In genomic region chr7:19796254-19796653, GRCm38 (mm10) we compare ENCODE assay signal across 11 mouse cellular contexts. TPM values are rescaled to one million over a fixed set of nuclear protein-coding genes. Genes with fewer than 3 reads are reported as not detected.
A peak's percentile ranks its signal among the peaks of the same experiment; 100 is the strongest.
DNase-seq lines count a peak whose midpoint lies in the region; ATAC-seq lines count a peak whose summit lies in the region.
"Had no signal": no experiment of that assay in that cellular context is flagged by ENCODE, and none has a peak within 500 bp of the region (broad histone marks: within the 10 kb centered on the region; RNA-seq: fewer than 3 reads in every experiment).

No protein-coding gene starts in this region.

- H3K9me3 ChIP-seq in hindbrain, embryonic 16.5 days (ENCODE audit: control insufficient read depth, low read length) = no peaks in the 10 kb centered on the region
- H3K9me3 ChIP-seq in hindbrain, embryonic 11.5 days (ENCODE audit: control insufficient read depth, low read length) = no peaks in the 10 kb centered on the region
- no peaks in the 10 kb centered on the region for H3K9me3 ChIP-seq in intestine, embryonic 14.5 days (ENCODE audit: control insufficient read depth, low read length)
- H3K9me3 ChIP-seq in liver, embryonic 11.5 days (ENCODE audit: control insufficient read depth, low read length) = no peaks in the 10 kb centered on the region

- no peak overlapping the region for H3K4me2 ChIP-seq in hindbrain, embryonic 16.5 days (ENCODE audit: low read length)
- H3K4me2 ChIP-seq in hindbrain, embryonic 11.5 days (replicated peaks; ENCODE audit: low read depth, low read length) = no peak overlapping the region
- H3K4me2 ChIP-seq in intestine, embryonic 14.5 days (ENCODE audit: low read length) = peak overlapping the region; percentile 40
- peak overlapping the region; percentile 60 for H3K4me2 ChIP-seq in liver, embryonic 11.5 days

- H3K27me3 ChIP-seq in hindbrain, embryonic 16.5 days (replicated peaks; ENCODE audit: control insufficient read depth, insufficient read depth, low read length) = peaks cover 23% of the 10 kb centered on the region
- H3K27me3 ChIP-seq in hindbrain, embryonic 11.5 days (ENCODE audit: control insufficient read depth, insufficient read depth, low read length) = peaks cover 18% of the 10 kb centered on the region
- H3K27me3 ChIP-seq in intestine, embryonic 14.5 days (replicated peaks; ENCODE audit: control insufficient read depth, insufficient read depth, low read length) = peaks cover 19% of the 10 kb centered on the region
- peaks cover 20% of the 10 kb centered on the region for H3K27me3 ChIP-seq in liver, embryonic 11.5 days (replicated peaks; ENCODE audit: control insufficient read depth, insufficient read depth, low read length)

- H3K4me3 ChIP-seq in hindbrain, embryonic 16.5 days (ENCODE audit: low read length) = no peak overlapping the region
- H3K4me3 ChIP-seq in hindbrain, embryonic 11.5 days (ENCODE audit: low read depth, low read length) = no peak overlapping the region
- peak overlapping the region; percentile 33 for H3K4me3 ChIP-seq in intestine, embryonic 14.5 days (ENCODE audit: low read depth, low read length)
- H3K4me3 ChIP-seq in liver, embryonic 11.5 days (ENCODE audit: low read depth, low read length) = peak overlapping the region; percentile 33

- H3K9ac ChIP-seq in hindbrain, embryonic 16.5 days (ENCODE audit: low read depth, low read length) = peak overlapping the region; percentile 13; the same call in 1 of the 2 replicates
- no peak overlapping the region for H3K9ac ChIP-seq in hindbrain, embryonic 11.5 days (ENCODE audit: low read depth, low read length)
- peak overlapping the region; percentile 34 for H3K9ac ChIP-seq in intestine, embryonic 14.5 days (ENCODE audit: low read length)
- H3K9ac ChIP-seq in liver, embryonic 11.5 days (ENCODE audit: low read depth, low read length) = peak overlapping the region; percentile 20; the same call in 1 of the 2 replicates

- intact Hi-C loops in gastrocnemius, postnatal 36 days (cut with DNase I) = loop anchor here (10.0 kb wide), 1 partner anchor 121 kb away; the partner anchor contains the start of gene Apoc2

- no peak overlapping the region for H3K27ac ChIP-seq in hindbrain, embryonic 16.5 days (ENCODE audit: low read depth, low read length)
- no peak overlapping the region for H3K27ac ChIP-seq in hindbrain, embryonic 11.5 days (ENCODE audit: low read depth, low read length)
- no peak overlapping the region for H3K27ac ChIP-seq in intestine, embryonic 14.5 days (ENCODE audit: low read depth)
- no peak overlapping the region for H3K27ac ChIP-seq in liver, embryonic 11.5 days (ENCODE audit: low read depth, low read length)

- WGBS in hindbrain, embryonic 16.5 days = 7% methylated on average over 18 of the region's 18 CpGs
- 6% methylated on average over 18 of the region's 18 CpGs for WGBS in hindbrain, embryonic 11.5 days
- WGBS in intestine, embryonic 14.5 days = 8% methylated on average over 18 of the region's 18 CpGs
- WGBS in liver, embryonic 11.5 days = 15% methylated on average over 18 of the region's 18 CpGs

- ATAC-seq in hindbrain, embryonic 16.5 days = no peak
- ATAC-seq in hindbrain, embryonic 11.5 days (ENCODE audit: low FRiP score) = no peak
- ATAC-seq in intestine, embryonic 14.5 days (replicated peaks; ENCODE audit: low FRiP score, low TSS enrichment, low read depth) = no peak
- ATAC-seq in liver, embryonic 11.5 days (replicated peaks; ENCODE audit: low FRiP score) = no peak
- ATAC-seq in megakaryocyte-erythroid progenitor cell, adult 5-6 weeks (replicated peaks; ENCODE audit: low FRiP score, low TSS enrichment, poor library complexity, severe bottlenecking) = no peak

- no peak for DNase-seq in hindbrain, embryonic 11.5 days (ENCODE audit: low spot score)
- peak; percentile 34 for DNase-seq in ZHBTc4 (ENCODE audit: low read depth, low spot score)
- DNase-seq in intestine, embryonic 14.5 days (ENCODE audit: low spot score) = no peak
- no peak for DNase-seq in liver, embryonic 11.5 days (ENCODE audit: low spot score)
- DNase-seq in gastrocnemius, postnatal 4 days (ENCODE audit: low spot score in 2 of 2) = no peak
- no peak for DNase-seq in gastrocnemius, postnatal 36 days
- DNase-seq: cerebellum, postnatal 36 days had no signal

- H3K36me3 ChIP-seq in hindbrain, embryonic 16.5 days (ENCODE audit: control insufficient read depth, insufficient read depth, low read length) = no peaks in the 10 kb centered on the region
- H3K36me3 ChIP-seq in hindbrain, embryonic 11.5 days (ENCODE audit: control insufficient read depth, insufficient read depth, low read length) = no peaks in the 10 kb centered on the region
- H3K36me3 ChIP-seq in intestine, embryonic 14.5 days (ENCODE audit: control insufficient read depth, insufficient read depth, low read length) = no peaks in the 10 kb centered on the region
- no peaks in the 10 kb centered on the region for H3K36me3 ChIP-seq in liver, embryonic 11.5 days (ENCODE audit: control insufficient read depth, insufficient read depth, low read length)

- H3K4me1 ChIP-seq in hindbrain, embryonic 16.5 days (ENCODE audit: control insufficient read depth, insufficient read depth, low read depth, low read length) = no peaks in the 10 kb centered on the region
- no peaks in the 10 kb centered on the region for H3K4me1 ChIP-seq in hindbrain, embryonic 11.5 days (replicated peaks; ENCODE audit: control insufficient read depth, insufficient read depth, low read length)
- H3K4me1 ChIP-seq in intestine, embryonic 14.5 days (replicated peaks; ENCODE audit: control insufficient read depth, insufficient read depth, low read length) = no peaks in the 10 kb centered on the region
- H3K4me1 ChIP-seq in liver, embryonic 11.5 days (replicated peaks; ENCODE audit: control insufficient read depth, insufficient read depth, low read length) = no peaks in the 10 kb centered on the region

RNA-seq across cellular contexts. Expression of gene Cblc, which starts 0.4 kb away (rescaled TPM):
- polyA plus RNA-seq in hindbrain, embryonic 16.5 days (2015; fragmentation: Nextera tagmentation; extraction: Ambion mirVana) = 0.34 and 0.41 TPM in 2 replicates
- polyA plus RNA-seq in hindbrain, embryonic 11.5 days (2014; fragmentation: Nextera tagmentation; extraction: Ambion mirVana) = 0.59 and 0.63 TPM in 2 replicates
- polyA plus RNA-seq in intestine, embryonic 14.5 days (2014; fragmentation: Nextera tagmentation; extraction: Ambion mirVana) = 13.5 and 14.0 TPM in 2 replicates
- polyA plus RNA-seq in liver, embryonic 11.5 days (2014; fragmentation: Nextera tagmentation; extraction: Ambion mirVana) = 1.4 TPM in 2 replicates
- not detected in 2 replicates for total RNA-seq in megakaryocyte-erythroid progenitor cell, adult 5-6 weeks (2014; fragmentation: Nextera tagmentation)
- total RNA-seq in megakaryocyte-erythroid progenitor cell, adult 5-6 weeks (2017) = not detected in 2 replicates
- under 1 TPM; 0.76 to 0.96 TPM for total RNA-seq in gastrocnemius, postnatal 4 days (2021)
- total RNA-seq in gastrocnemius, postnatal 36 days (2021) = not detected

RNA-seq across cellular contexts. Expression of gene Bcam, which starts 25.4 kb away (rescaled TPM):
- 24.4 and 24.6 TPM in 2 replicates for polyA plus RNA-seq in hindbrain, embryonic 16.5 days (2015; fragmentation: Nextera tagmentation; extraction: Ambion mirVana)
- 20.6 and 22.1 TPM in 2 replicates for polyA plus RNA-seq in hindbrain, embryonic 11.5 days (2014; fragmentation: Nextera tagmentation; extraction: Ambion mirVana)
- 89.6 and 93.4 TPM in 2 replicates for polyA plus RNA-seq in intestine, embryonic 14.5 days (2014; fragmentation: Nextera tagmentation; extraction: Ambion mirVana)
- polyA plus RNA-seq in liver, embryonic 11.5 days (2014; fragmentation: Nextera tagmentation; extraction: Ambion mirVana) = 17.5 and 21.8 TPM in 2 replicates
- total RNA-seq in megakaryocyte-erythroid progenitor cell, adult 5-6 weeks (2014; fragmentation: Nextera tagmentation) = 5.3 TPM in 1 of 2 replicates, not detected in the other
- 0.08 TPM in 1 of 2 replicates, not detected in the other for total RNA-seq in megakaryocyte-erythroid progenitor cell, adult 5-6 weeks (2017)
- 100 to 1,000 TPM; 119 to 144 TPM for total RNA-seq in gastrocnemius, postnatal 4 days (2021)
- total RNA-seq in gastrocnemius, postnatal 36 days (2021) = 10 to 100 TPM; 22.0 to 22.6 TPM
- total RNA-seq: neutrophil, adult 5-6 weeks had no signal

RNA-seq across cellular contexts. Expression of gene Bcl3, which starts 26.3 kb away (rescaled TPM):
- 0.70 and 1.2 TPM in 2 replicates for polyA plus RNA-seq in hindbrain, embryonic 16.5 days (2015; fragmentation: Nextera tagmentation; extraction: Ambion mirVana)
- polyA plus RNA-seq in hindbrain, embryonic 11.5 days (2014; fragmentation: Nextera tagmentation; extraction: Ambion mirVana) = 0.26 and 0.33 TPM in 2 replicates
- polyA plus RNA-seq in intestine, embryonic 14.5 days (2014; fragmentation: Nextera tagmentation; extraction: Ambion mirVana) = 9.5 and 13.5 TPM in 2 replicates
- polyA plus RNA-seq in liver, embryonic 11.5 days (2014; fragmentation: Nextera tagmentation; extraction: Ambion mirVana) = 5.4 and 7.0 TPM in 2 replicates
- 3.3 TPM in 1 of 2 replicates, not detected in the other for total RNA-seq in megakaryocyte-erythroid progenitor cell, adult 5-6 weeks (2014; fragmentation: Nextera tagmentation)
- 0.34 TPM in 1 of 2 replicates, not detected in the other for total RNA-seq in megakaryocyte-erythroid progenitor cell, adult 5-6 weeks (2017)
- 1 to 10 TPM; 5.1 to 5.7 TPM for total RNA-seq in gastrocnemius, postnatal 4 days (2021)
- total RNA-seq in gastrocnemius, postnatal 36 days (2021) = 1 to 10 TPM; 1.1 to 1.5 TPM

RNA-seq across cellular contexts. Expression of gene Nectin2, which starts 46.0 kb away (rescaled TPM):
- polyA plus RNA-seq in hindbrain, embryonic 16.5 days (2015; fragmentation: Nextera tagmentation; extraction: Ambion mirVana) = 57.7 and 59.7 TPM in 2 replicates
- 52.5 and 60.3 TPM in 2 replicates for polyA plus RNA-seq in hindbrain, embryonic 11.5 days (2014; fragmentation: Nextera tagmentation; extraction: Ambion mirVana)
- polyA plus RNA-seq in intestine, embryonic 14.5 days (2014; fragmentation: Nextera tagmentation; extraction: Ambion mirVana) = 136 TPM in 2 replicates
- polyA plus RNA-seq in liver, embryonic 11.5 days (2014; fragmentation: Nextera tagmentation; extraction: Ambion mirVana) = 55.9 and 58.4 TPM in 2 replicates
- 2.2 and 6.0 TPM in 2 replicates for total RNA-seq in megakaryocyte-erythroid progenitor cell, adult 5-6 weeks (2014; fragmentation: Nextera tagmentation)
- 3.9 and 12.3 TPM in 2 replicates for total RNA-seq in megakaryocyte-erythroid progenitor cell, adult 5-6 weeks (2017)
- total RNA-seq in gastrocnemius, postnatal 4 days (2021) = 10 to 100 TPM; 21.1 to 23.2 TPM
- 1 to 10 TPM; 2.0 to 2.3 TPM for total RNA-seq in gastrocnemius, postnatal 36 days (2021)

RNA-seq across cellular contexts. Expression of gene Gm19345, which starts 55.5 kb away (rescaled TPM):
- 19.3 and 22.9 TPM in 2 replicates for polyA plus RNA-seq in hindbrain, embryonic 16.5 days (2015; fragmentation: Nextera tagmentation; extraction: Ambion mirVana)
- polyA plus RNA-seq in hindbrain, embryonic 11.5 days (2014; fragmentation: Nextera tagmentation; extraction: Ambion mirVana) = 0.17 TPM in 1 of 2 replicates, not detected in the other
- polyA plus RNA-seq in intestine, embryonic 14.5 days (2014; fragmentation: Nextera tagmentation; extraction: Ambion mirVana) = 0.31 and 0.42 TPM in 2 replicates
- polyA plus RNA-seq in liver, embryonic 11.5 days (2014; fragmentation: Nextera tagmentation; extraction: Ambion mirVana) = not detected in 2 replicates
- not detected in 2 replicates for total RNA-seq in megakaryocyte-erythroid progenitor cell, adult 5-6 weeks (2014; fragmentation: Nextera tagmentation)
- total RNA-seq in megakaryocyte-erythroid progenitor cell, adult 5-6 weeks (2017) = not detected in 2 replicates
- not detected for total RNA-seq in gastrocnemius, postnatal 4 days (2021)
- not detected for total RNA-seq in gastrocnemius, postnatal 36 days (2021)
- polyA plus RNA-seq: spleen, adult 2 months had no signal

Comparison
In these comparisons a context has a peak if more than half of its experiments do, and no peak if none do; other contexts are left out.
1. H3K4me2 ChIP-seq: peak in intestine, embryonic 14.5 days (single experiment) and liver, embryonic 11.5 days (single experiment); none in hindbrain, embryonic 16.5 days (single experiment) and hindbrain, embryonic 11.5 days (single experiment).
2. H3K4me3 ChIP-seq: peak in intestine, embryonic 14.5 days (single experiment) and liver, embryonic 11.5 days (single experiment); none in hindbrain, embryonic 16.5 days (single experiment) and hindbrain, embryonic 11.5 days (single experiment).